10 mouse cellular contexts compared by ENCODE assay signal in the genomic region with DNA sequence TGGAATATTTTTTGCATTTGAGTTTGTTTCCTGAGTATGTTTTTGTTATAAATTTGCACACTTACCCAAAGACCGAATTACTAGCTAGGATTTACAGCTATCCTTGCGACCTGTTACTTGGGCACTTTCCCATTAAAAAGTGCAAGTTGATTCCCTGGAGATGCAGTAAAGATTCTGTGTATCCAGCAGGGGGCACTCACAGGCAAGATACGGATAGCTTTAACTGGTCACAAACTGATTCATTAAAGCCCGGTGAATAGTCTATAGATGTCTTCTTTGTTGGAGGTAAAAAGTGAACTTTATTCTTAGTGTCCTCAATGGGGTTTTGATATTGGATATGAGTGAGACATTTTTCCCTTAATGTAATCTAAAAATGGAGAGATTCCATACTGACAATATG. TPM values are rescaled to one million over a fixed set of nuclear protein-coding genes. Genes with fewer than 3 reads are reported as not detected.
A peak's percentile ranks its signal among the peaks of the same experiment; 100 is the strongest.
DNase-seq lines count a peak whose midpoint lies in the region; ATAC-seq and TF ChIP-seq lines count a peak whose summit lies in the region.
"Had no signal": no experiment of that assay in that cellular context is flagged by ENCODE, and none has a peak within 500 bp of the region (broad histone marks: within the 10 kb centered on the region; RNA-seq: fewer than 3 reads in every experiment).

No protein-coding gene starts in this region.

- H3K9me3 ChIP-seq in kidney, embryonic 15.5 days (replicated peaks): no peaks in the 10 kb centered on the region
- H3K9me3 ChIP-seq in ES-E14 (ENCODE audit: control insufficient read depth, insufficient read depth, low read depth, low read length): no peaks in the 10 kb centered on the region
- H3K9me3 ChIP-seq: liver, embryonic 15.5 days; stomach, embryonic 15.5 days had no signal

- 0 out of 2 replicates have a peak, but pooled peaks cover 5% of the 10 kb centered on the region for H3K27me3 ChIP-seq in kidney, embryonic 15.5 days
- H3K27me3 ChIP-seq: liver, embryonic 15.5 days; stomach, embryonic 15.5 days had no signal

- H3K4me2 ChIP-seq in kidney, embryonic 15.5 days: no peak overlapping the region
- H3K4me2 ChIP-seq: liver, embryonic 15.5 days; stomach, embryonic 15.5 days had no signal

- H3K27ac ChIP-seq in kidney, embryonic 15.5 days: no peak overlapping the region
- H3K27ac ChIP-seq in ES-E14 (ENCODE audit: insufficient read depth, low read depth, low read length, poor library complexity, severe bottlenecking): no peak overlapping the region
- H3K27ac ChIP-seq: liver, embryonic 15.5 days; stomach, embryonic 15.5 days had no signal

- no peak overlapping the region for H3K4me3 ChIP-seq in kidney, embryonic 15.5 days (replicated peaks)
- H3K4me3 ChIP-seq in ES-E14 (ENCODE audit: insufficient read depth in 1 of 2, low read depth in 1 of 2, low read length in 2 of 2, poor library complexity in 1 of 2, severe bottlenecking in 1 of 2): no peak overlapping the region
- H3K4me3 ChIP-seq: liver, embryonic 15.5 days; stomach, embryonic 15.5 days had no signal

- H3K36me3 ChIP-seq in kidney, embryonic 15.5 days: no peaks in the 10 kb centered on the region
- no peaks in the 10 kb centered on the region for H3K36me3 ChIP-seq in ES-E14 (ENCODE audit: control insufficient read depth, insufficient read depth, low read length, poor library complexity, severe bottlenecking)
- H3K36me3 ChIP-seq: liver, embryonic 15.5 days; stomach, embryonic 15.5 days had no signal

- H3K4me1 ChIP-seq in kidney, embryonic 15.5 days: no peaks in the 10 kb centered on the region
- H3K4me1 ChIP-seq in ES-E14 (ENCODE audit: control insufficient read depth in 2 of 2, insufficient read depth in 2 of 2, low read length in 2 of 2, poor library complexity in 1 of 2): no peaks in the 10 kb centered on the region
- H3K4me1 ChIP-seq: liver, embryonic 15.5 days; stomach, embryonic 15.5 days had no signal

- no peak overlapping the region for H3K9ac ChIP-seq in kidney, embryonic 15.5 days
- no peak overlapping the region for H3K9ac ChIP-seq in ES-E14 (ENCODE audit: insufficient read depth, low read depth, low read length, poor library complexity, severe bottlenecking)
- H3K9ac ChIP-seq: liver, embryonic 15.5 days; stomach, embryonic 15.5 days had no signal

- DNase-seq in kidney, adult 11 months: peak; percentile 25
- DNase-seq in ES-E14 (ENCODE audit: low read depth, low spot score): peak; percentile 62
- peak; percentile 44 for DNase-seq in cerebellum, adult 11 months
- peak; percentile 85 for DNase-seq in gastrocnemius, adult 18-20 months (ENCODE audit: low spot score)
- peak; percentile 82 to 87 for DNase-seq in kidney, postnatal 4 days
- DNase-seq in lung, postnatal 10 days: peak; percentile 85
- peak; percentile 83 for DNase-seq in testis, postnatal 10 days (ENCODE audit: low spot score)

- ATAC-seq in kidney, embryonic 15.5 days (replicated peaks; ENCODE audit: low FRiP score): no peak

- WGBS in kidney, embryonic 15.5 days: 4% methylated on average over 4 of the region's 4 CpGs

- in situ Hi-C loops in ES-E14 (cut with MboI; ENCODE audit: low sequenced_read_pairs in 2 of 2, unreplicated experiment in 2 of 2): loop anchor here in 1 of 2 experiments (10.0 kb wide), 1 partner anchor 434 kb away; no protein-coding TSS in a partner anchor

TF ChIP-seq in ES-E14, 5 proteins besides CTCF, POLR2A, EP300 and RAD21:
- TF ChIP-seq ZC3H11A (IDR thresholded peaks at IDR 0.05; ENCODE audit: borderline replicate concordance, low read depth, low read length) (peak; percentile 85; the same call in 1 of the 2 replicates), ZNF384 (IDR thresholded peaks at IDR 0.05; ENCODE audit: low read depth, low read length) (no peak)

RNA-seq across cellular contexts. Expression of gene Six1, which starts 32.7 kb away (rescaled TPM):
- 1.9 and 2.3 TPM in 2 replicates for polyA plus RNA-seq in kidney, embryonic 15.5 days (2015; fragmentation: Nextera tagmentation; extraction: Ambion mirVana)
- 2.2 and 2.9 TPM in 2 replicates for total RNA-seq in ES-E14 (2012; rRNA removed)
- 10 to 100 TPM; 68.5 to 72.6 TPM for total RNA-seq in gastrocnemius, adult 18-20 months (2021)

Comparison
In these comparisons a context has a peak if more than half of its experiments do, and no peak if none do; other contexts are left out.
1. DNase-seq: peak in every context shown above with its lines; median percentile 85 in gastrocnemius, adult 18-20 months; 85 in lung, postnatal 10 days; 84 in kidney, postnatal 4 days; 83 in testis, postnatal 10 days; 62 in ES-E14; 44 in cerebellum, adult 11 months; 25 in kidney, adult 11 months.
2. RNA of gene Six1, which starts 32.7 kb away (total RNA-seq): 68.5 to 72.6 TPM in gastrocnemius, adult 18-20 months; 2.2 to 2.9 TPM in ES-E14; every median in the first group is over 10 times any median in the second.